Mouse (Mus musculus): Measurements from ENCODE around the gene Pramel4. TPM values are rescaled to one million over a fixed set of nuclear protein-coding genes. Genes with fewer than 3 reads are reported as not detected.

Gene Pramel4
- polyA plus RNA-seq (2014; fragmentation: Illumina TruSeq; extraction: RNeasy Lipid Tissue Mini Kit (QIAGEN cat#74804); ENCODE audit: low read depth, low replicate concordance) = not detected

GRCm38 (mm10) chr4:144058826-144059225 is at the start of gene Pramel4:
Pramel4 (plus strand) TSS chr4:144059126.

GRCm38 (mm10) chr4:144106174-144106573 is 47.2 kb downstream of the Pramel4 start, which contains the start of gene Gm13102:
Gm13102 (plus strand) TSS chr4:144106474.

Other genes starting within 250 kb of the Pramel4 start
- not detected for gene Gm13084, start 243.0 kb upstream of the Pramel4 start, polyA plus RNA-seq (2014; fragmentation: Illumina TruSeq; extraction: RNeasy Lipid Tissue Mini Kit (QIAGEN cat#74804); ENCODE audit: low read depth, low replicate concordance)
- gene Gm13103, start 212.6 kb upstream of the Pramel4 start, polyA plus RNA-seq (2014; fragmentation: Illumina TruSeq; extraction: RNeasy Lipid Tissue Mini Kit (QIAGEN cat#74804); ENCODE audit: low read depth, low replicate concordance) = not detected
- gene Pramef6, start 158.7 kb upstream of the Pramel4 start, polyA plus RNA-seq (2014; fragmentation: Illumina TruSeq; extraction: RNeasy Lipid Tissue Mini Kit (QIAGEN cat#74804); ENCODE audit: low read depth, low replicate concordance) = not detected
- not detected for gene Pramef25, start 108.1 kb upstream of the Pramel4 start, polyA plus RNA-seq (2014; fragmentation: Illumina TruSeq; extraction: RNeasy Lipid Tissue Mini Kit (QIAGEN cat#74804); ENCODE audit: low read depth, low replicate concordance)
- not detected for gene Gm13101, start 92.2 kb upstream of the Pramel4 start, polyA plus RNA-seq (2014; fragmentation: Illumina TruSeq; extraction: RNeasy Lipid Tissue Mini Kit (QIAGEN cat#74804); ENCODE audit: low read depth, low replicate concordance)
- gene Pramef17, start 64.8 kb upstream of the Pramel4 start, polyA plus RNA-seq (2014; fragmentation: Illumina TruSeq; extraction: RNeasy Lipid Tissue Mini Kit (QIAGEN cat#74804); ENCODE audit: low read depth, low replicate concordance) = not detected
- not detected for gene Gm13102, start 47.3 kb downstream of the Pramel4 start, polyA plus RNA-seq (2014; fragmentation: Illumina TruSeq; extraction: RNeasy Lipid Tissue Mini Kit (QIAGEN cat#74804); ENCODE audit: low read depth, low replicate concordance)
- gene Oog3, start 103.5 kb downstream of the Pramel4 start, polyA plus RNA-seq (2014; fragmentation: Illumina TruSeq; extraction: RNeasy Lipid Tissue Mini Kit (QIAGEN cat#74804); ENCODE audit: low read depth, low replicate concordance) = not detected
- gene Oog2, start 131.6 kb downstream of the Pramel4 start, polyA plus RNA-seq (2014; fragmentation: Illumina TruSeq; extraction: RNeasy Lipid Tissue Mini Kit (QIAGEN cat#74804); ENCODE audit: low read depth, low replicate concordance) = not detected
- not detected for gene C87977, start 154.2 kb downstream of the Pramel4 start, polyA plus RNA-seq (2014; fragmentation: Illumina TruSeq; extraction: RNeasy Lipid Tissue Mini Kit (QIAGEN cat#74804); ENCODE audit: low read depth, low replicate concordance)
- gene Pramel5, start 221.4 kb downstream of the Pramel4 start, polyA plus RNA-seq (2014; fragmentation: Illumina TruSeq; extraction: RNeasy Lipid Tissue Mini Kit (QIAGEN cat#74804); ENCODE audit: low read depth, low replicate concordance) = not detected

All from sigmoid colon, adult 10 weeks (tissue).